Mouse (Mus musculus): Measurements from ENCODE around the gene Gm49403. TPM values are rescaled to one million over a fixed set of nuclear protein-coding genes. Genes with fewer than 3 reads are reported as not detected.

The Gm49403 gene
- polyA plus RNA-seq, 1 experiment from 2014 or later: not detected

GRCm38 (mm10) chr19:8897865-8898495, 14.2 kb downstream of the Gm49403 start, which contains the start of gene Ganab:
Gene Ganab (plus strand): TSS chr19:8898071.
- TF ChIP-seq CTCF (IDR thresholded peaks at IDR 0.05; ENCODE audit: low read depth): no peak
- no peaks in the 10 kb centered on the region for H3K27me3 ChIP-seq (ENCODE audit: insufficient read depth, low read length)
- H3K36me3 ChIP-seq (ENCODE audit: insufficient read depth): peaks cover 48% of the 10 kb centered on the region
- H3K27ac ChIP-seq (ENCODE audit: low read depth): peak within 1 kb of the TSS; percentile 86
- peaks cover 16% of the 10 kb centered on the region; the same call in 1 of the 2 replicates for H3K4me1 ChIP-seq (ENCODE audit: insufficient read depth)
- peak; percentile 99 for ATAC-seq (ENCODE audit: insufficient read depth)
- peak within 1 kb of the TSS; percentile 89 for H3K4me3 ChIP-seq (ENCODE audit: low read depth, low read length)
- peak within 1 kb of the TSS; percentile 75 for H3K4me2 ChIP-seq
- no peaks in the 10 kb centered on the region for H3K9me3 ChIP-seq (ENCODE audit: low read depth, low read length)
- H3K9ac ChIP-seq: peak within 1 kb of the TSS; percentile 96
- DNase-seq: peak; percentile 99
- under 1% methylated on average over 53 of the region's 53 CpGs for WGBS

GRCm38 (mm10) chr19:8898576-8898975, 14.8 kb downstream of the Gm49403 start:
- Histone ChIP-seq H3K4me1 (ENCODE audit: insufficient read depth) (peaks cover 14% of the 10 kb centered on the region; the same call in 1 of the 2 replicates), H3K36me3 (ENCODE audit: insufficient read depth) (peaks cover 53% of the 10 kb centered on the region), H3K4me3 (ENCODE audit: low read depth, low read length) (peak overlapping the region; percentile 89), H3K27ac (ENCODE audit: low read depth) (peak overlapping the region; percentile 81), H3K27me3 (ENCODE audit: insufficient read depth, low read length) (no peaks in the 10 kb centered on the region), H3K9ac (peak overlapping the region; percentile 96), H3K9me3 (ENCODE audit: low read depth, low read length) (no peaks in the 10 kb centered on the region), H3K4me2 (peak overlapping the region; percentile 75)
- peak; percentile 28 for DNase-seq
- no peak for TF ChIP-seq CTCF (IDR thresholded peaks at IDR 0.05; ENCODE audit: low read depth)
- no peak for ATAC-seq (ENCODE audit: insufficient read depth)
- 4% methylated on average over 13 of the region's 13 CpGs for WGBS

- peak overlapping the region; percentile 96 for H3K9ac ChIP-seq
- ATAC-seq (ENCODE audit: insufficient read depth) (no peak), DNase-seq (peak; percentile 39)
- peak overlapping the region; percentile 89 for H3K4me3 ChIP-seq (ENCODE audit: low read depth, low read length)
- H3K27me3 ChIP-seq (ENCODE audit: insufficient read depth, low read length): no peaks in the 10 kb centered on the region
- H3K4me2 ChIP-seq: peak overlapping the region; percentile 75
- TF ChIP-seq CTCF (IDR thresholded peaks at IDR 0.05; ENCODE audit: low read depth): no peak
- no peaks in the 10 kb centered on the region for H3K9me3 ChIP-seq (ENCODE audit: low read depth, low read length)
- H3K4me1 ChIP-seq (ENCODE audit: insufficient read depth): 0 out of 2 replicates have a peak, but pooled peaks cover 10% of the 10 kb centered on the region
- peaks cover 59% of the 10 kb centered on the region for H3K36me3 ChIP-seq (ENCODE audit: insufficient read depth)
- 26% methylated on average over 3 of the region's 3 CpGs for WGBS
- H3K27ac ChIP-seq (ENCODE audit: low read depth): no peak overlapping the region; the same call in 1 of the 2 replicates
Observed at GRCm38 (mm10) chr19:8899079-8899478, 15.3 kb downstream of the Gm49403 start.

GRCm38 (mm10) chr19:8903412-8903811, 19.7 kb downstream of the Gm49403 start:
- Histone ChIP-seq H3K36me3 (ENCODE audit: insufficient read depth) (peaks cover 71% of the 10 kb centered on the region), H3K4me3 (ENCODE audit: low read depth, low read length) (no peak overlapping the region), H3K9ac (no peak overlapping the region), H3K27ac (ENCODE audit: low read depth) (no peak overlapping the region), H3K4me2 (no peak overlapping the region), H3K9me3 (ENCODE audit: low read depth, low read length) (no peaks in the 10 kb centered on the region), H3K4me1 (ENCODE audit: insufficient read depth) (0 out of 2 replicates have a peak, but pooled peaks cover 5% of the 10 kb centered on the region), H3K27me3 (ENCODE audit: insufficient read depth, low read length) (no peaks in the 10 kb centered on the region)
- no peak for ATAC-seq (ENCODE audit: insufficient read depth)
- no peak for TF ChIP-seq CTCF (IDR thresholded peaks at IDR 0.05; ENCODE audit: low read depth)
- WGBS: 86% methylated on average over 5 of the region's 5 CpGs
- DNase-seq: no peak

GRCm38 (mm10) chr19:8908531-8908930, 24.8 kb downstream of the Gm49403 start:
- DNase-seq (no peak), ATAC-seq (ENCODE audit: insufficient read depth) (no peak)
- Histone ChIP-seq H3K4me1 (ENCODE audit: insufficient read depth) (no peaks in the 10 kb centered on the region), H3K4me2 (no peak overlapping the region), H3K27me3 (ENCODE audit: insufficient read depth, low read length) (no peaks in the 10 kb centered on the region), H3K27ac (ENCODE audit: low read depth) (no peak overlapping the region), H3K4me3 (ENCODE audit: low read depth, low read length) (no peak overlapping the region), H3K36me3 (ENCODE audit: insufficient read depth) (peaks cover 99% of the 10 kb centered on the region), H3K9me3 (ENCODE audit: low read depth, low read length) (no peaks in the 10 kb centered on the region), H3K9ac (no peak overlapping the region)
- TF ChIP-seq CTCF (IDR thresholded peaks at IDR 0.05; ENCODE audit: low read depth): no peak
- 87% methylated on average over 6 of the region's 6 CpGs for WGBS

GRCm38 (mm10) chr19:8911810-8912209, 28.1 kb downstream of the Gm49403 start:
- no peak overlapping the region for H3K4me3 ChIP-seq (ENCODE audit: low read depth, low read length)
- DNase-seq: no peak
- TF ChIP-seq CTCF (IDR thresholded peaks at IDR 0.05; ENCODE audit: low read depth): no peak

GRCm38 (mm10) chr19:8914212-8914611, 30.5 kb downstream of the Gm49403 start:
- H3K9ac ChIP-seq: no peak overlapping the region
- no peak overlapping the region for H3K27ac ChIP-seq (ENCODE audit: low read depth)
- no peak overlapping the region for H3K4me3 ChIP-seq (ENCODE audit: low read depth, low read length)
- peaks cover 79% of the 10 kb centered on the region for H3K36me3 ChIP-seq (ENCODE audit: insufficient read depth)
- no peak for TF ChIP-seq CTCF (IDR thresholded peaks at IDR 0.05; ENCODE audit: low read depth)
- WGBS: 95% methylated on average over 3 of the region's 3 CpGs
- no peak overlapping the region for H3K4me2 ChIP-seq
- no peak for DNase-seq
- H3K4me1 ChIP-seq (ENCODE audit: insufficient read depth): no peaks in the 10 kb centered on the region
- no peaks in the 10 kb centered on the region for H3K27me3 ChIP-seq (ENCODE audit: insufficient read depth, low read length)
- H3K9me3 ChIP-seq (ENCODE audit: low read depth, low read length): no peaks in the 10 kb centered on the region
- ATAC-seq (ENCODE audit: insufficient read depth): no peak

More at GRCm38 (mm10) chr19:8911810-8912209, 28.1 kb downstream of the Gm49403 start:
- H3K4me1 ChIP-seq (ENCODE audit: insufficient read depth): no peaks in the 10 kb centered on the region
- peaks cover 100% of the 10 kb centered on the region for H3K36me3 ChIP-seq (ENCODE audit: insufficient read depth)
- WGBS: 90% methylated on average over 5 of the region's 5 CpGs
- H3K27ac ChIP-seq (ENCODE audit: low read depth): no peak overlapping the region
- no peaks in the 10 kb centered on the region for H3K9me3 ChIP-seq (ENCODE audit: low read depth, low read length)
- H3K9ac ChIP-seq: no peak overlapping the region
- ATAC-seq (ENCODE audit: insufficient read depth): no peak
- no peaks in the 10 kb centered on the region for H3K27me3 ChIP-seq (ENCODE audit: insufficient read depth, low read length)
- H3K4me2 ChIP-seq: no peak overlapping the region
